Mouse (Mus musculus): ENCODE data around the gene Hcn2. TPM values are rescaled to one million over a fixed set of nuclear protein-coding genes. Genes with fewer than 3 reads are reported as not detected.
"Not testable (repeated sequence)": the region's sequence is repeated elsewhere in the genome, so short reads cannot be mapped to it uniquely, and the experiment has no call there.

Gene Hcn2
- polyA plus RNA-seq, 1 experiment from 2014 or later, result 0.05 TPM

- H3K27ac ChIP-seq (replicated peaks), result no peak overlapping the region
- peaks cover 13% of the 10 kb centered on the region for H3K36me3 ChIP-seq
- no peak overlapping the region for H3K4me3 ChIP-seq
- WGBS, result 81% methylated on average over 12 of the region's 12 CpGs
- no peaks in the 10 kb centered on the region; the same call in 1 of the 2 replicates for H3K4me1 ChIP-seq
- no peak for DNase-seq (ENCODE audit: low spot score)
- H3K9me3 ChIP-seq (replicated peaks), result peaks cover 2% of the 10 kb centered on the region; the same call in 1 of the 2 replicates
- no peaks in the 10 kb centered on the region for H3K27me3 ChIP-seq (ENCODE audit: low read depth, poor library complexity, severe bottlenecking)
Measured at GRCm38 (mm10) chr10:79693580-79694378, 22.7 kb upstream of the Hcn2 start.

GRCm38 (mm10) chr10:79694379-79694655 lies 22.1 kb upstream of the Hcn2 start:
- peaks cover 2% of the 10 kb centered on the region; the same call in 1 of the 2 replicates for H3K9me3 ChIP-seq (replicated peaks)
- H3K27ac ChIP-seq (replicated peaks), result no peak overlapping the region
- H3K4me1 ChIP-seq, result no peaks in the 10 kb centered on the region; the same call in 1 of the 2 replicates
- no peaks in the 10 kb centered on the region for H3K27me3 ChIP-seq (ENCODE audit: low read depth, poor library complexity, severe bottlenecking)
- WGBS, result 88% methylated on average over 6 of the region's 6 CpGs
- H3K36me3 ChIP-seq, result peaks cover 8% of the 10 kb centered on the region
- no peak overlapping the region for H3K4me3 ChIP-seq
- no peak for DNase-seq (ENCODE audit: low spot score)

GRCm38 (mm10) chr10:79695231-79696128 lies 21.0 kb upstream of the Hcn2 start:
- peak; percentile 69 for DNase-seq (ENCODE audit: low spot score)
- Histone ChIP-seq H3K27ac (replicated peaks) (no peak overlapping the region), H3K4me3 (0 out of 2 replicates have a peak overlapping the region, but pooled peaks have one; percentile 1), H3K4me1 (no peaks in the 10 kb centered on the region; the same call in 1 of the 2 replicates), H3K9me3 (replicated peaks) (peaks cover 2% of the 10 kb centered on the region; the same call in 1 of the 2 replicates), H3K36me3 (no peaks in the 10 kb centered on the region), H3K27me3 (ENCODE audit: low read depth, poor library complexity, severe bottlenecking) (no peaks in the 10 kb centered on the region)
- 74% methylated on average over 13 of the region's 13 CpGs for WGBS

- peaks cover 2% of the 10 kb centered on the region; the same call in 1 of the 2 replicates for H3K9me3 ChIP-seq (replicated peaks)
- H3K4me1 ChIP-seq, result peaks cover 6% of the 10 kb centered on the region
- H3K4me3 ChIP-seq, result 0 out of 2 replicates have a peak overlapping the region, but pooled peaks have one; percentile 1
- WGBS, result 72% methylated on average over 9 of the region's 9 CpGs
- no peaks in the 10 kb centered on the region for H3K27me3 ChIP-seq (ENCODE audit: low read depth, poor library complexity, severe bottlenecking)
- H3K36me3 ChIP-seq, result no peaks in the 10 kb centered on the region
- H3K27ac ChIP-seq (replicated peaks), result no peak overlapping the region
- no peak for DNase-seq (ENCODE audit: low spot score)
Measured at GRCm38 (mm10) chr10:79696129-79696651, 20.2 kb upstream of the Hcn2 start.

- H3K4me3 ChIP-seq, result no peak overlapping the region
- H3K36me3 ChIP-seq, result no peaks in the 10 kb centered on the region
- DNase-seq (ENCODE audit: low spot score), result no peak
- no peak overlapping the region for H3K27ac ChIP-seq (replicated peaks)
- H3K9me3 ChIP-seq (replicated peaks), result no peaks in the 10 kb centered on the region
- H3K27me3 ChIP-seq (ENCODE audit: low read depth, poor library complexity, severe bottlenecking), result no peaks in the 10 kb centered on the region
- H3K4me1 ChIP-seq, result peaks cover 15% of the 10 kb centered on the region
- WGBS, result 90% methylated on average over 6 of the region's 6 CpGs
Measured at GRCm38 (mm10) chr10:79697916-79698315, 18.5 kb upstream of the Hcn2 start.

- no peak for DNase-seq (ENCODE audit: low spot score)
- no peak overlapping the region for H3K4me3 ChIP-seq
- H3K27ac ChIP-seq (replicated peaks), result no peak overlapping the region
- 94% methylated on average over 6 of the region's 6 CpGs for WGBS
- H3K36me3 ChIP-seq, result no peaks in the 10 kb centered on the region
- no peaks in the 10 kb centered on the region for H3K9me3 ChIP-seq (replicated peaks)
- H3K4me1 ChIP-seq, result peaks cover 15% of the 10 kb centered on the region
- no peaks in the 10 kb centered on the region for H3K27me3 ChIP-seq (ENCODE audit: low read depth, poor library complexity, severe bottlenecking)
Measured at GRCm38 (mm10) chr10:79698459-79698858, 18.0 kb upstream of the Hcn2 start.

GRCm38 (mm10) chr10:79700676-79701075 lies 15.8 kb upstream of the Hcn2 start:
- Histone ChIP-seq H3K9me3 (replicated peaks) (no peaks in the 10 kb centered on the region), H3K36me3 (no peaks in the 10 kb centered on the region), H3K27me3 (ENCODE audit: low read depth, poor library complexity, severe bottlenecking) (no peaks in the 10 kb centered on the region), H3K4me3 (no peak overlapping the region), H3K27ac (replicated peaks) (0 out of 2 replicates have a peak overlapping the region, but pooled peaks have one; percentile 49), H3K4me1 (peaks cover 29% of the 10 kb centered on the region)
- 49% methylated on average over 7 of the region's 7 CpGs for whole genome bisulfite sequencing
- no peak for DNase-seq (ENCODE audit: low spot score)

- H3K9me3 ChIP-seq (replicated peaks), result no peaks in the 10 kb centered on the region
- peaks cover 6% of the 10 kb centered on the region for H3K36me3 ChIP-seq
- H3K4me1 ChIP-seq, result peaks cover 38% of the 10 kb centered on the region
- no peaks in the 10 kb centered on the region for H3K27me3 ChIP-seq (ENCODE audit: low read depth, poor library complexity, severe bottlenecking)
- DNase-seq (ENCODE audit: low spot score), result no peak
- H3K4me3 ChIP-seq, result no peak overlapping the region
- H3K27ac ChIP-seq (replicated peaks), result peak overlapping the region; percentile 47
- 62% methylated on average over 10 of the region's 10 CpGs for WGBS
Measured at GRCm38 (mm10) chr10:79701443-79702129, 14.8 kb upstream of the Hcn2 start.

GRCm38 (mm10) chr10:79702970-79703369 lies 13.5 kb upstream of the Hcn2 start:
- not testable (repeated sequence) for H3K4me3 ChIP-seq; H3K27ac ChIP-seq (replicated peaks); H3K9me3 ChIP-seq (replicated peaks); DNase-seq (ENCODE audit: low spot score); H3K27me3 ChIP-seq (ENCODE audit: low read depth, poor library complexity, severe bottlenecking)
- peaks cover 20% of the 10 kb centered on the region for H3K36me3 ChIP-seq
- H3K4me1 ChIP-seq, result peaks cover 52% of the 10 kb centered on the region
- WGBS, result 95% methylated on average over 4 of the region's 4 CpGs

GRCm38 (mm10) chr10:79703541-79703940 lies 12.9 kb upstream of the Hcn2 start:
- Histone ChIP-seq H3K27ac (replicated peaks) (peak overlapping the region; percentile 98), H3K4me1 (peaks cover 57% of the 10 kb centered on the region)
- WGBS, result 82% methylated on average over 10 of the region's 10 CpGs

GRCm38 (mm10) chr10:79704065-79704969 lies 12.1 kb upstream of the Hcn2 start, which contains the start of gene Bsg:
TSS of gene Bsg (plus strand) at chr10:79704491.
- peak within 1 kb of the TSS; percentile 98 for H3K27ac ChIP-seq (replicated peaks)
- H3K9me3 ChIP-seq (replicated peaks), result no peaks in the 10 kb centered on the region
- WGBS, result under 1% methylated on average over 61 of the region's 65 CpGs
- H3K4me1 ChIP-seq, result peaks cover 64% of the 10 kb centered on the region
- H3K4me3 ChIP-seq, result peak within 1 kb of the TSS; percentile 89
- peaks cover 34% of the 10 kb centered on the region for H3K36me3 ChIP-seq
- peak; percentile 99 for DNase-seq (ENCODE audit: low spot score)
- H3K27me3 ChIP-seq (ENCODE audit: low read depth, poor library complexity, severe bottlenecking), result no peaks in the 10 kb centered on the region

More at GRCm38 (mm10) chr10:79703541-79703940, 12.9 kb upstream of the Hcn2 start:
- no peak for DNase-seq (ENCODE audit: low spot score)
- Histone ChIP-seq H3K36me3 (peaks cover 26% of the 10 kb centered on the region), H3K9me3 (replicated peaks) (no peaks in the 10 kb centered on the region), H3K27me3 (ENCODE audit: low read depth, poor library complexity, severe bottlenecking) (no peaks in the 10 kb centered on the region), H3K4me3 (peak overlapping the region; percentile 89)
